ENCODE assay signal across 8 mouse cellular contexts in the genomic region with DNA sequence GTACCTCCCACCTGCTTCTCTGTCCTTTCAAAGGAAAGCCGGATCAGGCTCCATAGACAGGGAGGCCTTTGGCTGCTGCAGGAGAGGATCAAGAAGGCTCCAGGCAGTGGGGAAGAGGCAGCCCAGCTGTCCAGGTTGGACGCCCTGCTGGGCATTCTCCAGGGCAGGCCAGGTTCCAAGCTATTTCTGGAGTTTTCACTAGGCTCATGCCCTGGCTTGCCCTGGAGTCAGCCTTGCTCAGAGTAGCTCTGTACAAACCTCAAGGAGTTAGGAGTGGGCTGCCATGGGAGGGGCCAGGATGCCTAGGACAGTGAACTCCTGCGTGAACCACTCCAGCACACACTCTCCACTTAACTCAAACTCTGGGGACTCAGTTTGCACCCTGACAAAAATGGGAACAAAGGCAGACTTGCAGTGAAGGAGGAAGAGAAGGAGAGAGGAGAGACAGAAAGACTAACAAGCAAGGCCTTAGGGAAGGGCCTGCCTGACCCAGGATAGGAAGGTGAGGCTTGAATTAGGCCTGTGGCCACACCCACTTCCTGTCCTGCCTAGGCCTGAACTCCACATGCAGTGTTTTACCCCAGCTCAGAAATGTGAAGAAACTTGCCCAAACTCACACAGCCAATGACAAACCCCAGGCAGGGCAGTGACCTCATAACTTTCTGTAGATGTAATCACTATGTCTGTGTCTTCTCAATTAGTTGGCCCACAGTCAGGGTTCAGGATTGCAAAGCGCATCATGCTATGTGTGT. TPM values are rescaled to one million over a fixed set of nuclear protein-coding genes. Genes with fewer than 3 reads are reported as not detected.
DNase-seq lines count a peak whose midpoint lies in the region; ATAC-seq and TF ChIP-seq lines count a peak whose summit lies in the region.

No protein-coding gene starts in this region.

- no peak for TF ChIP-seq CTCF in left cerebral cortex, adult 2 months (IDR thresholded peaks at IDR 0.05)

- no peak overlapping the region for H3K27ac ChIP-seq in left cerebral cortex, adult 2 months

- peak; percentile 62 for DNase-seq in left cerebral cortex, postnatal 4 days
- no peak for DNase-seq in left cerebral cortex, adult 2 months (ENCODE audit: extremely low spot score in 1 of 2, low spot score in 2 of 2)
- DNase-seq in cerebellum, adult 11-12 months, result peak; percentile 89
- DNase-seq in lung, postnatal 10 days, result peak; percentile 40
- DNase-seq in spleen, adult 12 weeks (ENCODE audit: low spot score), result no peak
- no peak for DNase-seq in ovary, postnatal 14 days (ENCODE audit: low spot score)
- no peak for DNase-seq in right cerebral cortex, postnatal 4 days

- ATAC-seq in granulocyte monocyte progenitor cell, adult 5-6 weeks (replicated peaks; ENCODE audit: poor library complexity, severe bottlenecking), result peak; percentile 12

- no peak overlapping the region for H3K4me3 ChIP-seq in left cerebral cortex, adult 2 months

- intact Hi-C loops in left cerebral cortex, postnatal 4 days (cut with DNase I), result no loop called here
- intact Hi-C loops in left cerebral cortex, adult 2 months (cut with DNase I), result no loop called here

RNA-seq across cellular contexts. Expression of a gene that starts 2.2 kb away (rescaled TPM):
- 10 to 100 TPM; 19.0 to 20.5 TPM for total RNA-seq in left cerebral cortex, postnatal 4 days (2021)
- 1 to 10 TPM; 6.6 to 6.7 TPM for total RNA-seq in left cerebral cortex, adult 2 months (2021)
- total RNA-seq in granulocyte monocyte progenitor cell, adult 5-6 weeks (2014; fragmentation: Nextera tagmentation), result 14.9 and 17.6 TPM in 2 replicates
- 3.8 and 8.8 TPM in 2 replicates for total RNA-seq in granulocyte monocyte progenitor cell, adult 5-6 weeks (2017)

RNA-seq across cellular contexts. Expression of a gene that starts 18.4 kb away (rescaled TPM):
- 1 to 10 TPM; 2.2 to 2.5 TPM for total RNA-seq in left cerebral cortex, postnatal 4 days (2021)
- total RNA-seq in left cerebral cortex, adult 2 months (2021), result 1 to 10 TPM; 2.6 to 2.9 TPM
- total RNA-seq in granulocyte monocyte progenitor cell, adult 5-6 weeks (2014; fragmentation: Nextera tagmentation), result not detected in 2 replicates
- not detected in 2 replicates for total RNA-seq in granulocyte monocyte progenitor cell, adult 5-6 weeks (2017)

Comparison
In these comparisons a context has a peak if more than half of its experiments do, and no peak if none do; other contexts are left out.
1. DNase-seq: peak in left cerebral cortex, postnatal 4 days (single experiment), cerebellum, adult 11-12 months (single experiment) and lung, postnatal 10 days (single experiment); none in left cerebral cortex, adult 2 months (0 of 2), spleen, adult 12 weeks (single experiment), ovary, postnatal 14 days (single experiment) and right cerebral cortex, postnatal 4 days (single experiment).